In the genomic region with DNA sequence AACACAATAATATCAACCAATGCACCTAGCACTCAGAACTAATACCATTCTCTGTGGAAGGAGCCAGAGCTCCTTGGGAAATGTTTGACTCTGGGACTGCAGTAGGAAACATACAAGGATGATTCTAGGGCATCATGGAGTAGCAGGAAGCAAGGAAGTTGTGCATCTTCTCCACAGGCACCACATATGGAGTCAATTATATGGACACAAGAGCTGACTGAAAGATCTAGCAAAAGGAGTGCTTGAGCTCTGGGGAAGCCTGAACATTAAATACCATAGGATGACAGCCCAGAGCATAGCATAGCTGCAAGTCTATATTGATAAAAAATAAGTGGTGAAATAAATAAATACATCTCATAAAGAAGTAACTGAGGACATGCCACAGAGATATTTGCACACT, we compare ENCODE assay signal across 15 mouse cellular contexts.
"Had no signal": no experiment of that assay in that cellular context is flagged by ENCODE, and none has a peak within 500 bp of the region (broad histone marks: within the 10 kb centered on the region; RNA-seq: fewer than 3 reads in every experiment).

No protein-coding gene starts in this region.

- H3K27me3 ChIP-seq: lung, embryonic 15.5 days; midbrain, embryonic 13.5 days; midbrain, embryonic 15.5 days; neural tube, embryonic 12.5 days; stomach, embryonic 15.5 days had no signal

- ATAC-seq: liver, postnatal 0 days; lung, postnatal 0 days; midbrain, embryonic 13.5 days; midbrain, embryonic 15.5 days had no signal

- H3K4me1 ChIP-seq: midbrain, embryonic 13.5 days; midbrain, embryonic 15.5 days; neural tube, embryonic 12.5 days; stomach, embryonic 15.5 days had no signal

- H3K36me3 ChIP-seq: lung, embryonic 15.5 days; midbrain, embryonic 13.5 days; midbrain, embryonic 15.5 days; neural tube, embryonic 12.5 days; stomach, embryonic 15.5 days had no signal

- H3K9me3 ChIP-seq: lung, embryonic 15.5 days; midbrain, embryonic 13.5 days; midbrain, embryonic 15.5 days; neural tube, embryonic 12.5 days; stomach, embryonic 15.5 days had no signal

- H3K27ac ChIP-seq: lung, embryonic 15.5 days; midbrain, embryonic 13.5 days; midbrain, embryonic 15.5 days; neural tube, embryonic 12.5 days; stomach, embryonic 15.5 days; stomach, postnatal 0 days had no signal

- H3K9ac ChIP-seq: liver, postnatal 0 days; lung, embryonic 15.5 days; midbrain, embryonic 13.5 days; midbrain, embryonic 15.5 days; neural tube, embryonic 12.5 days; stomach, embryonic 15.5 days had no signal

- H3K4me3 ChIP-seq: lung, embryonic 15.5 days; midbrain, embryonic 13.5 days; midbrain, embryonic 15.5 days; neural tube, embryonic 12.5 days; stomach, embryonic 15.5 days had no signal

- DNase-seq: liver, postnatal 0 days; lung, adult 2 months; lung, postnatal 4 days; right cerebral cortex, postnatal 14 days; thymus, adult 2 months; thymus, postnatal 25 days; thymus, postnatal 4 days had no signal

- H3K4me2 ChIP-seq: lung, embryonic 15.5 days; midbrain, embryonic 11.5 days; midbrain, embryonic 13.5 days; midbrain, embryonic 15.5 days; neural tube, embryonic 12.5 days; stomach, embryonic 15.5 days had no signal
